Mouse (Mus musculus) E14TG2a.4 (cell line): ENCODE measurements around the gene Fbn1.
"Not testable (repeated sequence)": the region's sequence is repeated elsewhere in the genome, so short reads cannot be mapped to it uniquely, and the experiment has no call there.

Experiments used
- H3K27me3 ChIP-seq: 2 replicates; pipeline ENCODE4 v1.6.1; 2014; ENCODE audit warnings: low read length, control low read depth; ENCODE audit not compliant: insufficient read depth
- H3K36me3 ChIP-seq: 2 replicates; pipeline ENCODE4 v1.6.1; 2014; ENCODE audit warnings: low read length, control low read depth; ENCODE audit not compliant: insufficient read depth
- H3K4me1 ChIP-seq: replicated peaks from 2 replicates; pipeline ENCODE4 v1.6.1; 2014; ENCODE audit warnings: low read depth, low read length, control low read depth
- H3K4me3 ChIP-seq: replicated peaks from 2 replicates; pipeline ENCODE4 v1.5.1; 2014; ENCODE audit warnings: mild to moderate bottlenecking, low read length
- H3K9me3 ChIP-seq: 2 replicates; pipeline ENCODE4 v1.6.1; 2014; ENCODE audit warnings: low read length, control low read depth
- CTCF ChIP-seq: conservative IDR thresholded peaks from 2 replicates; pipeline ENCODE4 v1.5.1; 2014; ENCODE audit warnings: low read length
- NANOG ChIP-seq: IDR thresholded peaks from 2 replicates; pipeline ENCODE4 v1.6.1; 2014; ENCODE audit warnings: borderline replicate concordance, low read length, mixed read lengths
- POU5F1 ChIP-seq: IDR thresholded peaks from 2 replicates; pipeline ENCODE4 v1.6.1; 2014; ENCODE audit warnings: low read length, borderline replicate concordance

Fbn1 gene

GRCm38 (mm10) chr2:125298841-125299240, 209.0 kb downstream of the Fbn1 start:
- Histone ChIP-seq H3K4me1 (peaks cover 12% of the 10 kb centered on the region), H3K4me3 (no peak overlapping the region), H3K36me3 (no peaks in the 10 kb centered on the region), H3K27me3 (no peaks in the 10 kb centered on the region), H3K9me3 (peaks cover 14% of the 10 kb centered on the region)
- TF ChIP-seq CTCF (no peak), NANOG (no peak), POU5F1 (no peak)

GRCm38 (mm10) chr2:125295526-125295925, 212.3 kb downstream of the Fbn1 start:
- H3K4me1 ChIP-seq: no peaks in the 10 kb centered on the region
- no peaks in the 10 kb centered on the region for H3K36me3 ChIP-seq
- peaks cover 14% of the 10 kb centered on the region for H3K9me3 ChIP-seq
- no peaks in the 10 kb centered on the region for H3K27me3 ChIP-seq
- no peak for TF ChIP-seq CTCF
- no peak for TF ChIP-seq POU5F1
- TF ChIP-seq NANOG: no peak
- no peak overlapping the region for H3K4me3 ChIP-seq

- Histone ChIP-seq H3K9me3 (peaks cover 14% of the 10 kb centered on the region), H3K4me3 (no peak overlapping the region), H3K36me3 (no peaks in the 10 kb centered on the region), H3K27me3 (no peaks in the 10 kb centered on the region), H3K4me1 (no peaks in the 10 kb centered on the region)
- no peak for TF ChIP-seq POU5F1
- no peak for TF ChIP-seq CTCF
- no peak for TF ChIP-seq NANOG
These were observed 213.8 kb downstream of the Fbn1 start for GRCm38 (mm10) chr2:125293969-125294491.

GRCm38 (mm10) chr2:125292616-125293015, 215.2 kb downstream of the Fbn1 start:
- no peak overlapping the region for H3K4me3 ChIP-seq
- no peaks in the 10 kb centered on the region for H3K36me3 ChIP-seq
- H3K9me3 ChIP-seq: peaks cover 13% of the 10 kb centered on the region
- no peaks in the 10 kb centered on the region for H3K27me3 ChIP-seq
- TF ChIP-seq POU5F1: no peak
- no peak for TF ChIP-seq NANOG
- no peak for TF ChIP-seq CTCF
- no peaks in the 10 kb centered on the region for H3K4me1 ChIP-seq

GRCm38 (mm10) chr2:125291101-125291500, 216.7 kb downstream of the Fbn1 start:
- TF ChIP-seq NANOG (no peak), POU5F1 (no peak), CTCF (no peak)
- Histone ChIP-seq H3K4me3 (no peak overlapping the region), H3K4me1 (no peaks in the 10 kb centered on the region), H3K36me3 (no peaks in the 10 kb centered on the region), H3K9me3 (peaks cover 2% of the 10 kb centered on the region; the same call in 1 of the 2 replicates), H3K27me3 (no peaks in the 10 kb centered on the region)

- no peaks in the 10 kb centered on the region; the same call in 1 of the 2 replicates for H3K27me3 ChIP-seq
- H3K4me1 ChIP-seq: no peaks in the 10 kb centered on the region
- no peak overlapping the region for H3K4me3 ChIP-seq
- TF ChIP-seq POU5F1: no peak
- no peak for TF ChIP-seq NANOG
- TF ChIP-seq CTCF: no peak
- no peaks in the 10 kb centered on the region for H3K9me3 ChIP-seq
- no peaks in the 10 kb centered on the region for H3K36me3 ChIP-seq
These were observed 217.4 kb downstream of the Fbn1 start for GRCm38 (mm10) chr2:125290197-125290965.

GRCm38 (mm10) chr2:125285777-125286176, 222.0 kb downstream of the Fbn1 start:
- H3K4me1 ChIP-seq: no peaks in the 10 kb centered on the region
- no peaks in the 10 kb centered on the region for H3K9me3 ChIP-seq
- no peak for TF ChIP-seq NANOG
- no peak for TF ChIP-seq POU5F1
- TF ChIP-seq CTCF: no peak
- no peaks in the 10 kb centered on the region for H3K36me3 ChIP-seq
- peaks cover 2% of the 10 kb centered on the region; the same call in 1 of the 2 replicates for H3K27me3 ChIP-seq
- H3K4me3 ChIP-seq: no peak overlapping the region

- Histone ChIP-seq H3K9me3 (no peaks in the 10 kb centered on the region), H3K36me3 (no peaks in the 10 kb centered on the region), H3K27me3 (peaks cover 2% of the 10 kb centered on the region), H3K4me1 (0 out of 2 replicates have a peak, but pooled peaks cover 3% of the 10 kb centered on the region), H3K4me3 (no peak overlapping the region)
- TF ChIP-seq NANOG (no peak), POU5F1 (no peak), CTCF (no peak)
These were observed 225.2 kb downstream of the Fbn1 start for GRCm38 (mm10) chr2:125282334-125283206.

- H3K27me3 ChIP-seq, H3K36me3 ChIP-seq, H3K9me3 ChIP-seq, H3K4me3 ChIP-seq, H3K4me1 ChIP-seq: not testable (repeated sequence)
These were observed 227.8 kb downstream of the Fbn1 start for GRCm38 (mm10) chr2:125279995-125280394.
